ENCODE assay signal across 12 mouse cellular contexts in the genomic region with DNA sequence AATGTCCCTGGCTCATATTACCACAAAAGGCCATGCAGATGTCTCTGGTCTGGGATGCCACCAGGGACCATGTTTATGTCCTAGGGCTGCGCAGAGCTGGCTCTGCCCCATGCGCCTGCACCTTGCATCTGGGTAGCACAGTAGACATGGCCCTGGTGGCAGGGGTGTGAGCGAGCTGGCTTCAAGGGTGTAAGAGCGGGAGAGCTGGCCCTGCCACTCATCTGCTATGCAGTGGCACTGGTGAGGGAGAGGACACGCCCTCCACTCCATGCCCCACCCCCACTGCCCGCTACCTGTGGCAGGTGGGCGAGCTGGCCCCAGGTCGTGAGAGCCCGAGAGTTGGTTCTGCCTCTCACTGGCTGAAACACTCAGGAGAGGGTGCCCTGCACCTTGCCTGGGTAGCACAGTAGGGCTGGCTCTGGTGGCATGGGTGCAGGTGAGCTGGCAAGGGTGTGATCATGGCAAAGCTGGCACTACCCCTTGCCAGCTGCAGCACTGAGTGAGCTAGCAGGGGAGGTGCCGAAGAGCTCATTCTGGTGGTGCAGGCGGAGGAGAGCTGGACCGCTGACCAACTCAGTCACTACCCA. TPM values are rescaled to one million over a fixed set of nuclear protein-coding genes. Genes with fewer than 3 reads are reported as not detected.
DNase-seq lines count a peak whose midpoint lies in the region; ATAC-seq lines count a peak whose summit lies in the region.
"Had no signal": no experiment of that assay in that cellular context is flagged by ENCODE, and none has a peak within 500 bp of the region (broad histone marks: within the 10 kb centered on the region; RNA-seq: fewer than 3 reads in every experiment).

No protein-coding gene starts in this region.

- H3K27me3 ChIP-seq in forebrain, embryonic 14.5 days (replicated peaks; ENCODE audit: control insufficient read depth, insufficient read depth, low read length): no peaks in the 10 kb centered on the region
- no peaks in the 10 kb centered on the region for H3K27me3 ChIP-seq in forebrain, embryonic 10.5 days (ENCODE audit: poor library complexity, severe bottlenecking)
- no peaks in the 10 kb centered on the region for H3K27me3 ChIP-seq in kidney, embryonic 15.5 days
- no peaks in the 10 kb centered on the region for H3K27me3 ChIP-seq in midbrain, embryonic 12.5 days
- H3K27me3 ChIP-seq in midbrain, embryonic 10.5 days (ENCODE audit: low read depth, poor library complexity, severe bottlenecking): no peaks in the 10 kb centered on the region
- H3K27me3 ChIP-seq in stomach, embryonic 16.5 days (ENCODE audit: control insufficient read depth, insufficient read depth, low read length): no peaks in the 10 kb centered on the region

- no peak overlapping the region for H3K4me3 ChIP-seq in forebrain, embryonic 14.5 days (ENCODE audit: low read depth, low read length)
- H3K4me3 ChIP-seq in forebrain, embryonic 10.5 days: no peak overlapping the region
- no peak overlapping the region for H3K4me3 ChIP-seq in kidney, embryonic 15.5 days (replicated peaks)
- H3K4me3 ChIP-seq in midbrain, embryonic 12.5 days: no peak overlapping the region
- H3K4me3 ChIP-seq in midbrain, embryonic 10.5 days: no peak overlapping the region
- H3K4me3 ChIP-seq in stomach, embryonic 16.5 days (replicated peaks; ENCODE audit: low read length): no peak overlapping the region

- no peak overlapping the region for H3K9ac ChIP-seq in forebrain, embryonic 14.5 days (ENCODE audit: low read length)
- no peak overlapping the region for H3K9ac ChIP-seq in kidney, embryonic 15.5 days
- no peak overlapping the region for H3K9ac ChIP-seq in midbrain, embryonic 12.5 days (replicated peaks)
- no peak overlapping the region for H3K9ac ChIP-seq in stomach, embryonic 16.5 days (ENCODE audit: low read length)

- DNase-seq in forebrain, embryonic 14.5 days (ENCODE audit: low spot score): no peak
- DNase-seq in forebrain, embryonic 10.5 days (ENCODE audit: extremely low spot score, low spot score): no peak
- DNase-seq in kidney, adult 18-20 months: no peak
- no peak for DNase-seq in midbrain, embryonic 10.5 days (ENCODE audit: low spot score)
- no peak for DNase-seq in cerebellum, adult 11-12 months
- DNase-seq: B cell, adult 2 months; cerebellum, adult 11 months; kidney, adult 11 months; thymus, postnatal 4 days had no signal

- H3K4me1 ChIP-seq in forebrain, embryonic 14.5 days (ENCODE audit: control insufficient read depth, insufficient read depth, low read length): peaks cover 11% of the 10 kb centered on the region
- peaks cover 38% of the 10 kb centered on the region for H3K4me1 ChIP-seq in forebrain, embryonic 10.5 days
- H3K4me1 ChIP-seq in kidney, embryonic 15.5 days: peaks cover 13% of the 10 kb centered on the region
- peaks cover 11% of the 10 kb centered on the region for H3K4me1 ChIP-seq in midbrain, embryonic 12.5 days
- peaks cover 20% of the 10 kb centered on the region for H3K4me1 ChIP-seq in midbrain, embryonic 10.5 days
- peaks cover 6% of the 10 kb centered on the region; the same call in 1 of the 2 replicates for H3K4me1 ChIP-seq in stomach, embryonic 16.5 days (ENCODE audit: control insufficient read depth, insufficient read depth, low read length)

- H3K4me2 ChIP-seq in forebrain, embryonic 14.5 days (ENCODE audit: low read length): no peak overlapping the region
- H3K4me2 ChIP-seq in kidney, embryonic 15.5 days: no peak overlapping the region
- H3K4me2 ChIP-seq in midbrain, embryonic 12.5 days (replicated peaks): no peak overlapping the region
- no peak overlapping the region for H3K4me2 ChIP-seq in stomach, embryonic 16.5 days (ENCODE audit: low read depth, low read length)

- ATAC-seq in forebrain, embryonic 14.5 days: 0 out of 2 replicates have a peak, but pooled peaks have one; percentile 22
- ATAC-seq in kidney, embryonic 15.5 days (replicated peaks; ENCODE audit: low FRiP score): peak; percentile 53
- ATAC-seq in midbrain, embryonic 12.5 days (ENCODE audit: low FRiP score, low read depth): peak; percentile 28; the same call in 1 of the 2 replicates
- peak; percentile 64 for ATAC-seq in stomach, embryonic 16.5 days (ENCODE audit: insufficient read depth, low FRiP score)

- no peaks in the 10 kb centered on the region for H3K9me3 ChIP-seq in forebrain, embryonic 14.5 days (replicated peaks; ENCODE audit: control insufficient read depth, low read length)
- peaks cover 7% of the 10 kb centered on the region; the same call in 1 of the 2 replicates for H3K9me3 ChIP-seq in forebrain, embryonic 10.5 days
- no peaks in the 10 kb centered on the region for H3K9me3 ChIP-seq in kidney, embryonic 15.5 days (replicated peaks)
- no peaks in the 10 kb centered on the region for H3K9me3 ChIP-seq in midbrain, embryonic 12.5 days
- no peaks in the 10 kb centered on the region for H3K9me3 ChIP-seq in midbrain, embryonic 10.5 days (replicated peaks)
- peaks cover 3% of the 10 kb centered on the region; the same call in 1 of the 2 replicates for H3K9me3 ChIP-seq in stomach, embryonic 16.5 days (replicated peaks; ENCODE audit: control insufficient read depth, low read length)

- no peaks in the 10 kb centered on the region for H3K36me3 ChIP-seq in forebrain, embryonic 14.5 days (ENCODE audit: control insufficient read depth, insufficient read depth, low read length)
- H3K36me3 ChIP-seq in forebrain, embryonic 10.5 days (replicated peaks): peaks cover 44% of the 10 kb centered on the region
- H3K36me3 ChIP-seq in kidney, embryonic 15.5 days: peaks cover 18% of the 10 kb centered on the region
- H3K36me3 ChIP-seq in midbrain, embryonic 12.5 days: no peaks in the 10 kb centered on the region
- peaks cover 21% of the 10 kb centered on the region for H3K36me3 ChIP-seq in midbrain, embryonic 10.5 days
- 0 out of 2 replicates have a peak, but pooled peaks cover 5% of the 10 kb centered on the region for H3K36me3 ChIP-seq in stomach, embryonic 16.5 days (ENCODE audit: control insufficient read depth, insufficient read depth, low read length)

- H3K27ac ChIP-seq in forebrain, embryonic 14.5 days (ENCODE audit: low read depth, low read length): no peak overlapping the region
- no peak overlapping the region for H3K27ac ChIP-seq in forebrain, embryonic 10.5 days
- no peak overlapping the region for H3K27ac ChIP-seq in kidney, embryonic 15.5 days
- H3K27ac ChIP-seq in midbrain, embryonic 12.5 days (replicated peaks): no peak overlapping the region
- no peak overlapping the region; the same call in 1 of the 2 replicates for H3K27ac ChIP-seq in midbrain, embryonic 10.5 days (replicated peaks)
- H3K27ac ChIP-seq in stomach, embryonic 16.5 days (ENCODE audit: low read length): no peak overlapping the region

- WGBS in forebrain, embryonic 14.5 days: 96% methylated on average over 12 of the region's 12 CpGs
- WGBS in forebrain, embryonic 10.5 days: 95% methylated on average over 12 of the region's 12 CpGs
- WGBS in kidney, embryonic 15.5 days: 97% methylated on average over 12 of the region's 12 CpGs
- 96% methylated on average over 12 of the region's 12 CpGs for WGBS in midbrain, embryonic 12.5 days
- 93% methylated on average over 12 of the region's 12 CpGs for WGBS in midbrain, embryonic 10.5 days
- WGBS in stomach, embryonic 16.5 days: 95% methylated on average over 12 of the region's 12 CpGs

RNA-seq across cellular contexts. Expression of a gene that starts 24.8 kb away (rescaled TPM):
- 3.8 and 4.2 TPM in 2 replicates for polyA plus RNA-seq in forebrain, embryonic 14.5 days (2014; fragmentation: Nextera tagmentation; extraction: Ambion mirVana)
- polyA plus RNA-seq in forebrain, embryonic 10.5 days (2016; fragmentation: Nextera tagmentation; extraction: Ambion mirVana): 12.7 and 14.7 TPM in 2 replicates
- polyA plus RNA-seq in kidney, embryonic 15.5 days (2015; fragmentation: Nextera tagmentation; extraction: Ambion mirVana): 16.5 and 17.5 TPM in 2 replicates
- polyA plus RNA-seq in midbrain, embryonic 12.5 days (2016; fragmentation: Nextera tagmentation; extraction: Ambion mirVana): 10.9 and 13.2 TPM in 2 replicates
- polyA plus RNA-seq in midbrain, embryonic 10.5 days (2016; fragmentation: Nextera tagmentation; extraction: Ambion mirVana): 9.6 and 12.6 TPM in 2 replicates
- 6.2 and 7.1 TPM in 2 replicates for polyA plus RNA-seq in stomach, embryonic 16.5 days (2015; fragmentation: Nextera tagmentation; extraction: Ambion mirVana)
